In the genomic region with DNA sequence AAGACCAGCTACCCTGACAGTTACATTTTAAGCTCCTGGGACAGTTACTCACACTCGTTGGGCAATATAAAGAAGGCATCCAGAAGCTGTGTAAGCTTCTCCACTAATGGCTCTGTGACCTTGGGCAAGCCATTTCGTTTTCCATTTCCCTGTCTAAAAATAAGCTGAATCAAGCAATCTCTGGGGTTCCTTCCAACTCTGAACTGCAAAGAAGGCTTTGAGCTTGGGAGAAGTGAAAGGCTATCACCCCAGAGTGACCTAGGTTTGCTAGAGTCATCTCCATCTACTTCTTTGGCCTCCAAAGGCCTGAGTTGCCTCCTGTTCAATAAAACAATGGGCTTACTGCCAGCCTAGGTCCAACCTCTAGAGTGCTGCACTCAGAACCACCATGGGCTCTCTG, we compare ENCODE assay signal across 19 mouse cellular contexts.
A peak's percentile ranks its signal among the peaks of the same experiment; 100 is the strongest.
DNase-seq lines count a peak whose midpoint lies in the region; ATAC-seq and TF ChIP-seq lines count a peak whose summit lies in the region.
"Had no signal": no experiment of that assay in that cellular context is flagged by ENCODE, and none has a peak within 500 bp of the region (broad histone marks: within the 10 kb centered on the region; RNA-seq: fewer than 3 reads in every experiment).

No protein-coding gene starts in this region.

- H3K9me3 ChIP-seq in liver, postnatal 0 days (ENCODE audit: low read length): no peaks in the 10 kb centered on the region
- no peaks in the 10 kb centered on the region for H3K9me3 ChIP-seq in liver, embryonic 11.5 days (ENCODE audit: control insufficient read depth, low read length)
- H3K9me3 ChIP-seq: embryonic facial prominence, embryonic 13.5 days; forebrain, embryonic 12.5 days; heart, embryonic 12.5 days; hindbrain, embryonic 15.5 days had no signal

- peak; percentile 53 for DNase-seq in gastrocnemius, adult 18-20 months (ENCODE audit: low spot score)
- no peak for DNase-seq in gastrocnemius, adult 8-10 months (ENCODE audit: low spot score in 2 of 2)
- no peak for DNase-seq in liver, postnatal 0 days
- no peak for DNase-seq in liver, embryonic 11.5 days (ENCODE audit: low spot score)
- DNase-seq in adrenal gland, postnatal 36 days: peak; percentile 15 to 22
- DNase-seq in frontal cortex, postnatal 14 days (ENCODE audit: low spot score in 2 of 2): no peak
- DNase-seq in cerebellum, adult 11 months: no peak
- DNase-seq: cerebellum, adult 18-20 months; cerebellum, adult 9-11 months; cerebellum, postnatal 36 days; gastrocnemius, postnatal 10 days; heart, adult 2 months; heart, postnatal 36 days had no signal

- H3K4me1 ChIP-seq in liver, postnatal 0 days (ENCODE audit: insufficient read depth): no peaks in the 10 kb centered on the region
- H3K4me1 ChIP-seq in liver, embryonic 11.5 days (replicated peaks; ENCODE audit: control insufficient read depth, insufficient read depth, low read length): no peaks in the 10 kb centered on the region
- H3K4me1 ChIP-seq: embryonic facial prominence, embryonic 13.5 days; forebrain, embryonic 12.5 days; hindbrain, embryonic 15.5 days had no signal

- no peaks in the 10 kb centered on the region for H3K36me3 ChIP-seq in liver, postnatal 0 days (replicated peaks; ENCODE audit: insufficient read depth, low read length)
- no peaks in the 10 kb centered on the region for H3K36me3 ChIP-seq in liver, embryonic 11.5 days (ENCODE audit: control insufficient read depth, insufficient read depth, low read length)
- H3K36me3 ChIP-seq: embryonic facial prominence, embryonic 13.5 days; forebrain, embryonic 12.5 days; heart, embryonic 12.5 days; hindbrain, embryonic 15.5 days had no signal

- no peak overlapping the region for H3K4me2 ChIP-seq in liver, postnatal 0 days (ENCODE audit: low read depth, low read length)
- no peak overlapping the region for H3K4me2 ChIP-seq in liver, embryonic 11.5 days
- H3K4me2 ChIP-seq: embryonic facial prominence, embryonic 13.5 days; forebrain, embryonic 12.5 days; heart, embryonic 12.5 days; hindbrain, embryonic 15.5 days had no signal

- TF ChIP-seq EP300 in liver, postnatal 0 days (IDR thresholded peaks at IDR 0.05; ENCODE audit: low read depth): no peak

- no peaks in the 10 kb centered on the region for H3K27me3 ChIP-seq in liver, postnatal 0 days (ENCODE audit: insufficient read depth, low read length)
- no peaks in the 10 kb centered on the region for H3K27me3 ChIP-seq in liver, embryonic 11.5 days (replicated peaks; ENCODE audit: control insufficient read depth, insufficient read depth, low read length)
- H3K27me3 ChIP-seq: embryonic facial prominence, embryonic 13.5 days; forebrain, embryonic 12.5 days; heart, embryonic 12.5 days; hindbrain, embryonic 15.5 days had no signal

- 52% methylated on average over 2 of the region's 2 CpGs for WGBS in liver, postnatal 0 days (ENCODE audit: insufficient replicate concordance)
- WGBS in liver, embryonic 11.5 days: 62% methylated on average over 2 of the region's 2 CpGs

- H3K27ac ChIP-seq in liver, postnatal 0 days (ENCODE audit: low read depth): no peak overlapping the region
- H3K27ac ChIP-seq in liver, embryonic 11.5 days (ENCODE audit: low read depth, low read length): no peak overlapping the region
- H3K27ac ChIP-seq: embryonic facial prominence, embryonic 13.5 days; forebrain, embryonic 12.5 days; heart, adult 2 months; hindbrain, embryonic 15.5 days had no signal

- H3K9ac ChIP-seq in liver, postnatal 0 days (replicated peaks): no peak overlapping the region
- H3K9ac ChIP-seq in liver, embryonic 11.5 days (ENCODE audit: low read depth, low read length): no peak overlapping the region
- H3K9ac ChIP-seq: embryonic facial prominence, embryonic 13.5 days; forebrain, embryonic 12.5 days; heart, embryonic 12.5 days; hindbrain, embryonic 15.5 days had no signal

- no peak for TF ChIP-seq CTCF in liver, postnatal 0 days (IDR thresholded peaks at IDR 0.05; ENCODE audit: low read depth)

- ATAC-seq in liver, postnatal 0 days: peak; percentile 16; the same call in 1 of the 2 replicates
- ATAC-seq in liver, embryonic 11.5 days (replicated peaks; ENCODE audit: low FRiP score): no peak
- ATAC-seq: forebrain, embryonic 16.5 days; intestine, embryonic 16.5 days had no signal

- H3K4me3 ChIP-seq in liver, postnatal 0 days (ENCODE audit: low read depth, low read length): no peak overlapping the region
- H3K4me3 ChIP-seq in liver, embryonic 11.5 days (ENCODE audit: low read depth, low read length): no peak overlapping the region
- H3K4me3 ChIP-seq: embryonic facial prominence, embryonic 13.5 days; forebrain, embryonic 12.5 days; heart, adult 2 months; heart, embryonic 12.5 days; hindbrain, embryonic 15.5 days had no signal

Comparison
In these comparisons a context has a peak if more than half of its experiments do, and no peak if none do; other contexts are left out.
1. DNase-seq: peak in gastrocnemius, adult 18-20 months (single experiment) and adrenal gland, postnatal 36 days (2 of 2); none in gastrocnemius, adult 8-10 months (0 of 2), liver, postnatal 0 days (single experiment), liver, embryonic 11.5 days (single experiment), frontal cortex, postnatal 14 days (0 of 2) and cerebellum, adult 11 months (single experiment).